Mouse (Mus musculus) gastrocnemius, adult 8-10 months (tissue): ENCODE results near the gene Dpysl4. TPM values are rescaled to one million over a fixed set of nuclear protein-coding genes. Genes with fewer than 3 reads are reported as not detected.

Experiments used
- DNase-seq, 2 experiments: peaks; one replicate each; pipeline ENCODE4 v3.0.0; 2022; ENCODE audit warnings: low spot score in 2 of 2
- total RNA-seq, 4 experiments: library from RNA; stranded (reverse); gene quantifications; 2 replicates each; pipeline ENCODE4 v1.2.4; 2022

Dpysl4 gene
- under 1 TPM in 2 of 4 experiments, not detected in 2; 0.11 to 0.12 TPM for total RNA-seq

GRCm38 (mm10) chr7:139085629-139086194 lies at the start of gene Dpysl4:
TSS of gene Dpysl4 (plus strand) at chr7:139086001.
- peak in 1 of 2 experiments; percentile 8 for DNase-seq

DNA sequence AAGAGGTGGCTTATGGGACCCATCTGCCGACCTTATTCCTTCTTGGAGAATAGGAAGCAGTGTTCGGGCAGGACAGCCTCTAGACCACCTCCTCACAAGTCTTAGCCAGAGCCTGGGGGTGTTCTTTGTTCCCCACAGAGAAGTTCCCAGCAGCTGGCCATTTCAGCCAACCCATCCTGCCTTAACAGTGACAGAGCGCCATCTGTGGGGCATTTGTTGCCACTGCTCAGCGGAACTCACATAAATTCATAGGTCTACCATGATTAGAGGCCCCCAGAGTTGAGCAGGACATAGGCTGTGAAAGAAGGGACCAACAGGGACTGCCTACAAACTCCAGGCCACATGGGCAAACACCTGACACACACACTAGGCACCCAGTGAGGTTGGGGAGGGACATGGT lies 22.4 kb upstream of the Dpysl4 start:
- no peak for DNase-seq

DNA sequence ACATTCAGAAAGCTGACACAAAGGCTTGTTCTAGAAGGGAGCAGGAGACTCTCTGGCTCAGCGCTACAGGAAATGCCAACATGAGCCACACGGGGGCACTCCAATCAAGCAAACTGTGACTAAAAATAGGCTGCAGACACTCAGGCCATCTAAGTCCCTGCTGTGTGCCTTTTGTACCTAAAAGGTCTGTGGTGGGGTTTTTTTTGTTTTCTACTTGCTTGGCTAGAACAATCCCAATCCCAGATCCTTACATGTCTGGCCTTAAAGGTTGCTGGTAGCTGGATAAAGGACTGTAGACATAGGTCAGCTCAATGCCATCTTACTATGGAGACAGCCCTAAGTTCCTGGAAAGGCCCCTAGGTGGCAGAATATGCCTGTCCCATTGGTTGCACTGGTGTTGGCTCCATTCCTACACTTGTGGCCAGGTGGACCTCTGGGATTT lies 17.6 kb upstream of the Dpysl4 start:
- peak in 1 of 2 experiments; percentile 20 for DNase-seq

GRCm38 (mm10) chr7:139074189-139074588 lies 11.6 kb upstream of the Dpysl4 start:
- no peak for DNase-seq

- DNase-seq: no peak
Measured at GRCm38 (mm10) chr7:139075054-139075794, 10.6 kb upstream of the Dpysl4 start.

- DNase-seq: no peak
Measured at GRCm38 (mm10) chr7:139077283-139077682, 8.5 kb upstream of the Dpysl4 start.

DNA sequence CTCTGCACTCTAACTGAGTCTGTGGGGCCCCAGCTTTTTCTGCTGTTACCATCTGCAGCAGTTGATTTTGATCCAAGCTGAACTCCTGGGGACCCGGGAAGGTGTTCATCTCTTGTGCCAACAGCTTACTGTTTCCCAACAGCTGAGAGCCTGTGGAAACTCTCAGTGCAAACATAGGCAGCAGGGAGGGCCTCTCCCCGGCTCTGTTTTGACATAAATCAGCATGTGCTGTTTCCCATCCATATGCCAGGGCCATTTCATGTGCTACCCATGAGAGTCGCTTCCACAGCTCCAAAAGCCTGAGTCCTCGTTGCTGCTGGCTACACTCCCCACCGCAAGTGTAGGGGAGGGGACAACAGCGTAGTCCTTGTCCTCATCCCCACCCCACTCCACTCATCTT lies 7.6 kb upstream of the Dpysl4 start:
- DNase-seq: no peak

GRCm38 (mm10) chr7:139079141-139079540 lies 6.7 kb upstream of the Dpysl4 start:
- no peak for DNase-seq

DNA sequence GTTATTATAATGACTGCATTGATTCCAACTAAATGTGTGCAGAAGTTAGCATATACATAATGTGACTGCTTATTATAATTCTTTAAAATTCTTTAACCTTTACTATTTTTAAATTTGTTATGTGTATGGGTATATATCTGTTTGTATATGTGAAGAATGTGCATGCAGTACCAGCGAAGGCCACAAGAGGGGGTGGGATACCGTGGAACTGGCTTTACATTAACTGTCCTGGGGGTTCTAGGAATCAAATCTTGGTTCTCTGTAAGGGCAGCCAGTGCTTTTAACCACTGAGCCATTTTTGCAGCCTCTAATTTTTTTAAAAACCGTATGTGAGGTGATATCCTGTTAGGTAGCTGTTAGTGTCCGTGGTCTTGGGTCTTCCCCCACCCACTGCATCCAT lies 5.1 kb upstream of the Dpysl4 start:
- DNase-seq: no peak

DNA sequence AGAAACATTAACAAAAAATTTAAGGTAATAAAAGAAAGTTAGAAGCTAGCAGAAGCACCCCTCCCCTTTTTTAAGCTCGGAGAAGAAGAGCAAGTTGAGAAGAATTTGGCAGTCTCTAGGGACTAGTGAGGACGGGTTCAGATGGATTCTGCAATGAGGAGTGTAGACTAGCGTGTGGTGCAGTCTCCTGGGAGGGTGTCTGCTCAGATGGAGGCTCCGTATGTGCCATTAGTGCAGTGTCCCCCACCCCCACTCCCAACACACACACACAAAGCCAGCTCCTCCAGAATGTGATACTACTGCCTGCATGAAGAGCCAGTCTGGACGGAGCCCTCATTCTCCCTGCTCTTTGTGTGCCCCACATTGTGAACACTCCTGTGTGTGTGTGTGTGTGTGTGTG lies 4.6 kb upstream of the Dpysl4 start:
- DNase-seq: no peak

DNA sequence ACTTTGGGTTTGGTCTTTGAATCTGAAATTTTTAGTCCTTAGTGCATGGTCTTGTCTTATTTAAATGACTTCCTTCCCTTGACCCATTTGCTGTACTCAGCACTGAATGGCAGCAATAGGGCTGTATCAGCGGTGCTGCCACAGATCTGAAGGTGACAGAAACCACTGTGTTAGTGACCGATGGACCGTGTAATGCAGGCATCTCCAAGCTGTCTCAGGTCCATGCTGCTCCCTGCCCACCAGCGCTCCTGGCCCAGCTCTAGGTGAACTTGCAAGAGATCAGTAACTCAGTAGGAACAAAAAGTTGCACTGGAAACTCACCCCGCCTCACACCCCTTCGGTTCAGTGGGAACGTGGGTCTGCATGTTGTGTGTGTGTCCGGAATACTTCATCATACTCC lies 3.5 kb upstream of the Dpysl4 start:
- DNase-seq: no peak

DNA sequence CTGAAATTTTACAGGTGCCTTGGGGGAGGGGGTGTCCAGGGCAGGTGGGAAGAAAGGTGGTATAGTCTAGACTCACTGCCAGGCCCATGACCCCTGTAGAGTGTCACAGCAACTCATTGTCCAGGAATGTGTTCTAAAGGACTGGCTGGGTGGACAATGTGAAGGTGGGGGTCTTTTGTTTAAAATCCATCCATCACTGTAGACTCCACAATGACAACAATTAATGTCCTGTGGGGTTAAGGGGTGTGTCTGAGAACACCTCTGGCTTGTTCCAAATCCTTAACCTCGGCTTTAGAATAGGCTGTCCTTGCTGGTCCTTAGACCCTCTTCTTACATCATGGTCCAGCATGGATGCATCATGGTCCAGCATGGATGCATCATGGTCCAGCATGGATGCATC lies 1.5 kb upstream of the Dpysl4 start:
- DNase-seq: no peak

GRCm38 (mm10) chr7:139086195-139087158 lies 676 bp downstream of the Dpysl4 start:
- DNase-seq: no peak

DNA sequence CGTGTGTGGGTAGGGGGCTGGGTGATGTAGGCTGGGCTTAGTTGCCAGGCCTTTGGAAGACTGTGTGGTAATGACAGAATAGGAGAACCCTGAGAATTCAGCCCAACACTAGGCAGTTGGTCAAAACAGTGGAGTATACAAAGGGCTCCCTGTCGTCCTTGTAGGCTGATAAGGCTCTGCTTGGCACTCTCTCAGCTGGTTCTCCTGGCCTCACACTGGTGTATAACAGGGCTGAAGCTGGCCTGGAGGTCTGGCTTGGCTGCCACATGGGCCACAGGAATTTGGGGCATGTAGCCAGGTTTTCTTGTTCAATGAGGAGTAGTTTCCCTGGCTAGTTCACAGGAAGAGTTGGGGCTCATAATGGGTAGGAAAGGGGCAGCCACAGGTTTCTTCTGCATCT lies 2.0 kb downstream of the Dpysl4 start:
- DNase-seq: no peak

GRCm38 (mm10) chr7:139089892-139090874 lies 4.4 kb downstream of the Dpysl4 start:
- DNase-seq: no peak

DNA sequence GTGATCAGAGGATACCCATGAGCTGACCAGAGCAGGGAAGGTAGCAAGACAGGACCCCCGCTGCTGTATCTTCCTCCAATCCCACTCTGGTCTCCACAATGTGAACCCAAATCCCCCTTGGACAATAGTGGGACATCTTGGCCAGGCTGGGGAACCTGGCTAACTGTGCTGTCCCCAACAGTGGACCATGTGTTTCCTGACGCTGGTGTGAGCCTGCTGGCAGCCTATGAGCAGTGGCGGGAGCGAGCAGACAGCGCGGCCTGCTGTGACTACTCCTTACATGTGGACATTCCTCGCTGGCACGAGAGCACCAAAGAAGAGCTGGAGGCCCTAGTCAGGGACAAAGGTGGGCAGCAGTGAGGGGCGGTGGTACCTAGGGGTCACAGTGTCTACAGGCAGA lies 5.9 kb downstream of the Dpysl4 start:
- DNase-seq: no peak

GRCm38 (mm10) chr7:139092676-139093075 lies 6.9 kb downstream of the Dpysl4 start:
- DNase-seq: no peak

GRCm38 (mm10) chr7:139093124-139093523 lies 7.3 kb downstream of the Dpysl4 start:
- no peak for DNase-seq

- DNase-seq: no peak
Measured at GRCm38 (mm10) chr7:139093781-139094180, 8.0 kb downstream of the Dpysl4 start.

GRCm38 (mm10) chr7:139094761-139095160 lies 9.0 kb downstream of the Dpysl4 start:
- no peak for DNase-seq

GRCm38 (mm10) chr7:139095282-139095681 lies 9.5 kb downstream of the Dpysl4 start:
- DNase-seq: no peak
